Mouse (Mus musculus) hindbrain, embryonic 11.5 days (tissue): ENCODE results near the gene Fcgr2b. TPM values are rescaled to one million over a fixed set of nuclear protein-coding genes. Genes with fewer than 3 reads are reported as not detected.

Source experiments
- ATAC-seq: fragments of 200-750 bp; cut with Nextera tagmentation; 2 replicates; pipeline ENCODE4 v1.8.0; 2017; ENCODE audit warnings: mild to moderate bottlenecking, moderate TSS enrichment, moderate library complexity; ENCODE audit not compliant: low FRiP score
- DNase-seq: peaks from one replicate; pipeline ENCODE4 v3.0.0-alpha.2; 2015; ENCODE audit warnings: low spot score
- H3K27ac ChIP-seq: fragments of 300-500 bp; sonication (generic); 2 replicates; pipeline ENCODE4 v1.5.1; 2014; ENCODE audit warnings: mild to moderate bottlenecking, low read depth, low read length
- H3K27me3 ChIP-seq: fragments of 300-500 bp; sonication (generic); 2 replicates; pipeline ENCODE4 v1.6.1; 2014; ENCODE audit warnings: mild to moderate bottlenecking, low read length, moderate library complexity, mixed read lengths; ENCODE audit not compliant: control insufficient read depth, insufficient read depth
- H3K36me3 ChIP-seq: fragments of 300-500 bp; sonication (generic); 2 replicates; pipeline ENCODE4 v1.6.1; 2014; ENCODE audit warnings: mild to moderate bottlenecking, low read length, moderate library complexity, mixed read lengths; ENCODE audit not compliant: control insufficient read depth, insufficient read depth
- H3K4me1 ChIP-seq: fragments of 300-500 bp; sonication (generic); replicated peaks from 2 replicates; pipeline ENCODE4 v1.6.1; 2014; ENCODE audit warnings: low read length, mixed read lengths; ENCODE audit not compliant: control insufficient read depth, insufficient read depth
- H3K4me2 ChIP-seq: fragments of 300-500 bp; sonication (generic); replicated peaks from 2 replicates; pipeline ENCODE4 v1.6.1; 2014; ENCODE audit warnings: mild to moderate bottlenecking, low read depth, low read length
- H3K4me3 ChIP-seq: fragments of 300-500 bp; sonication (generic); 2 replicates; pipeline ENCODE4 v1.5.1; 2014; ENCODE audit warnings: low read depth, low read length
- H3K9ac ChIP-seq: fragments of 300-500 bp; sonication (generic); 2 replicates; pipeline ENCODE4 v1.6.1; 2014; ENCODE audit warnings: low read depth, low read length
- H3K9me3 ChIP-seq: fragments of 300-500 bp; sonication (generic); 2 replicates; pipeline ENCODE4 v1.6.1; 2016; ENCODE audit warnings: low read length; ENCODE audit not compliant: control insufficient read depth
- WGBS: fragments of 180-500 bp; shearing (Covaris S2); extraction: QIAGEN DNeasy Blood & Tissue Kit; methylation state at CpG from one replicate; pipeline ENCODE4 v1.1.7; 2014; 5-methylcytosine and 5-hydroxymethylcytosine counted together
- polyA plus RNA-seq: library from polyadenylated mRNA; unstranded; fragments of >200 nt; fragmentation: Nextera tagmentation; extraction: Ambion mirVana; gene quantifications from 2 replicates; pipeline ENCODE4 v1.2.1, GENCODE M21; 2014

Fcgr2b gene
- polyA plus RNA-seq, 1 experiment from 2014 or later, result 0.12 TPM

- ATAC-seq, result no peak
- Histone ChIP-seq H3K4me2 (no peak overlapping the region), H3K4me3 (no peak overlapping the region), H3K9ac (no peak overlapping the region), H3K4me1 (no peaks in the 10 kb centered on the region), H3K36me3 (no peaks in the 10 kb centered on the region), H3K9me3 (no peaks in the 10 kb centered on the region), H3K27ac (no peak overlapping the region), H3K27me3 (no peaks in the 10 kb centered on the region)
- WGBS, result 90% methylated on average over 4 of the region's 4 CpGs
- DNase-seq, result no peak
These were observed 47.1 kb downstream of the Fcgr2b start for GRCm38 (mm10) chr1:170929245-170929644.

- no peak overlapping the region for H3K9ac ChIP-seq
- H3K4me2 ChIP-seq, result no peak overlapping the region
- no peak for DNase-seq
- H3K9me3 ChIP-seq, result no peaks in the 10 kb centered on the region
- WGBS, result 80% methylated on average over 2 of the region's 2 CpGs
- no peak overlapping the region for H3K4me3 ChIP-seq
- H3K4me1 ChIP-seq, result no peaks in the 10 kb centered on the region
- no peaks in the 10 kb centered on the region for H3K27me3 ChIP-seq
- ATAC-seq, result no peak
- H3K36me3 ChIP-seq, result no peaks in the 10 kb centered on the region
- H3K27ac ChIP-seq, result no peak overlapping the region
These were observed 47.9 kb downstream of the Fcgr2b start for GRCm38 (mm10) chr1:170928467-170928866.

DNA sequence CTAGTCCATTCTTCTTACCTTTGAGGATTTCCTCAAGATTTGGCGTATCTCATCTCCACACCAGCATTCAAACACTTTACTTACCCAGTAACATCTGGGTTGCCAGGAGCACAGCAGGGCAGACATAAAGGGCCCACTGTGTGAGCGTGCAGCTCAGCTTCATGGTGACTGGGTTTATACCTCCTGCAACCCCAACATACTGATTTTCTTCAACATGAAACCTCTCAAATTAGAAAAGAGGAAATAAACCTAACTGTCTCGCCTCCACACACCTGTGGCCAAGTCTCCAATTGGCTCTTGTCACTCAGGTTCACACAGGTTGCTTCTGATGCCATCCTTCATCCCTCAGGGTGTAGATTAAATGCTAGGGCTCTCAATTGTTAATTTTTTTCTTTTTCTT lies 49.0 kb downstream of the Fcgr2b start, which contains the start of gene Fcrla:
Gene Fcrla, minus strand, starts transcription at position 206 of the 400 bp plus-strand sequence.
- no peak within 1 kb of the TSS for H3K9ac ChIP-seq
- no peak for DNase-seq
- no peak within 1 kb of the TSS for H3K4me2 ChIP-seq
- no peaks in the 10 kb centered on the region for H3K27me3 ChIP-seq
- H3K4me3 ChIP-seq, result no peak within 1 kb of the TSS
- WGBS, result 84% methylated on average over 3 of the region's 3 CpGs
- H3K9me3 ChIP-seq, result no peaks in the 10 kb centered on the region
- no peak for ATAC-seq
- H3K36me3 ChIP-seq, result no peaks in the 10 kb centered on the region
- H3K4me1 ChIP-seq, result no peaks in the 10 kb centered on the region
- H3K27ac ChIP-seq, result no peak within 1 kb of the TSS

GRCm38 (mm10) chr1:170926941-170927340 lies 49.4 kb downstream of the Fcgr2b start:
- Histone ChIP-seq H3K36me3 (no peaks in the 10 kb centered on the region), H3K9ac (no peak overlapping the region), H3K4me2 (no peak overlapping the region), H3K4me1 (no peaks in the 10 kb centered on the region), H3K4me3 (no peak overlapping the region), H3K27ac (no peak overlapping the region), H3K27me3 (no peaks in the 10 kb centered on the region), H3K9me3 (no peaks in the 10 kb centered on the region)
- no peak for DNase-seq
- WGBS, result 63% methylated on average over 6 of the region's 6 CpGs
- no peak for ATAC-seq

DNA sequence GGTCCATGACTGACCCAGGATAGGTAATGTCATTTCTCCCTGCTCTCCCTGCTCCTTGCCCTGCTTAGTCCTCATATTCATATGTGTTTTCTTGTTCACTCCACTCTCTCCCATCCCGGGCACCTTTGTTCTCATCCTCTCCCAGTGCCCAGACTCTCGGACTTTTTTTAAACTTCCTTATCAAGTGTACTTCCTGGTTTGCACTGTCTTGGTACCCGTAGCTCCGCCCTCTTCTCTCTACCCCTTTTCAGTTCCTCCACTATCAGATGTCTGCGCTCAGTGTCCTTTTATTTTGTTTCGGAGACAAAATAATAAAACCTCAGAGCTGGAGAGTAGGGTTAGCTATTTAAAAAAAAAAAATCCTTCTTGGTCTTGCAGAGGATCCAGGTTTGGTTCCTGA lies 51.9 kb downstream of the Fcgr2b start:
- Histone ChIP-seq H3K4me3 (no peak overlapping the region), H3K27me3 (no peaks in the 10 kb centered on the region), H3K36me3 (no peaks in the 10 kb centered on the region), H3K4me2 (no peak overlapping the region), H3K4me1 (no peaks in the 10 kb centered on the region), H3K27ac (no peak overlapping the region), H3K9me3 (no peaks in the 10 kb centered on the region), H3K9ac (no peak overlapping the region)
- DNase-seq, result no peak
- 89% methylated on average over 6 of the region's 6 CpGs for WGBS
- ATAC-seq, result no peak

DNA sequence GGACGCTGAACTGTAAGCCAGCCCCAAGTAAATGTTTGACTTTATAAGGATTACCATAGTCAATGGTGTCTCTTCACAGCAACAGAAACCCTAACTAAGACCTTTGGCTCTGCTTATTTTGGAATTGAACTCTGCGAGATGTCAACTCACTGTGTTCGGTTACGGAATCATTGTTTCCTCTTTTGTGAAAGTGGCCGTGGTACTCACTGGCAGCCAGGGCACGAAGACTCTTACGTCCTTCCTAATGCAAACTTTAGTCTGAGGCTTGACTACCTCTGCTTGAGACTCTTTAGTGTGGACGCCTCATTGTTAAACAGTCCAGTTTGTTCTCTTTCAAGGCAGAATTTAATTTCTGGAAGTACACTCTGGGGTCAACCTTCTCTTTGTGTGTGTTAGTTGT lies 57.0 kb downstream of the Fcgr2b start:
- H3K4me2 ChIP-seq, result no peak overlapping the region
- no peak overlapping the region for H3K9ac ChIP-seq
- H3K4me3 ChIP-seq, result no peak overlapping the region
- no peaks in the 10 kb centered on the region for H3K4me1 ChIP-seq
- H3K9me3 ChIP-seq, result no peaks in the 10 kb centered on the region
- DNase-seq, result no peak
- H3K27ac ChIP-seq, result no peak overlapping the region
- no peak for ATAC-seq
- no peaks in the 10 kb centered on the region for H3K36me3 ChIP-seq
- WGBS, result 93% methylated on average over 8 of the region's 8 CpGs
- no peaks in the 10 kb centered on the region for H3K27me3 ChIP-seq

DNA sequence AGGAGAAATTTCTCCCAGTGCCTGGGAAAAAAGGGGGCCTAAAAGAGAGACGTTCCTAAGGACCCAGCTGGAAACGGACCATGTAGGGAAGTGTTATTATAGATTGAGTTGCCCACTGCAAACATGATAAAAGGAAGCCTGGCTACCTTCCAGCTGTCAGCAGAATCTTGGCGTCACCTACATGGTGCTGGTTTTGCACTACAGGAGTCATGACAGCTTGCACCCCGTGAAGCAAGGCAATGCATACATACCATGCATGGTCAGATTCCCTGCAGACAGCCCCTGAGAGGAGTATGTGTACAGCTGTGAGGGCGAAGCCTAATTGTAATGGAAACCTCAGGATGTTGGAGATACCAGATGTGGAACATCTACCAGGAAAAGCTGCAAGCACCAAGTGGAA lies 60.7 kb downstream of the Fcgr2b start:
- Histone ChIP-seq H3K4me1 (no peaks in the 10 kb centered on the region), H3K27me3 (no peaks in the 10 kb centered on the region), H3K36me3 (no peaks in the 10 kb centered on the region), H3K9me3 (no peaks in the 10 kb centered on the region), H3K4me3 (no peak overlapping the region), H3K4me2 (no peak overlapping the region), H3K9ac (no peak overlapping the region), H3K27ac (no peak overlapping the region)
- 83% methylated on average over 5 of the region's 5 CpGs for WGBS
- ATAC-seq, result no peak
- no peak for DNase-seq

DNA sequence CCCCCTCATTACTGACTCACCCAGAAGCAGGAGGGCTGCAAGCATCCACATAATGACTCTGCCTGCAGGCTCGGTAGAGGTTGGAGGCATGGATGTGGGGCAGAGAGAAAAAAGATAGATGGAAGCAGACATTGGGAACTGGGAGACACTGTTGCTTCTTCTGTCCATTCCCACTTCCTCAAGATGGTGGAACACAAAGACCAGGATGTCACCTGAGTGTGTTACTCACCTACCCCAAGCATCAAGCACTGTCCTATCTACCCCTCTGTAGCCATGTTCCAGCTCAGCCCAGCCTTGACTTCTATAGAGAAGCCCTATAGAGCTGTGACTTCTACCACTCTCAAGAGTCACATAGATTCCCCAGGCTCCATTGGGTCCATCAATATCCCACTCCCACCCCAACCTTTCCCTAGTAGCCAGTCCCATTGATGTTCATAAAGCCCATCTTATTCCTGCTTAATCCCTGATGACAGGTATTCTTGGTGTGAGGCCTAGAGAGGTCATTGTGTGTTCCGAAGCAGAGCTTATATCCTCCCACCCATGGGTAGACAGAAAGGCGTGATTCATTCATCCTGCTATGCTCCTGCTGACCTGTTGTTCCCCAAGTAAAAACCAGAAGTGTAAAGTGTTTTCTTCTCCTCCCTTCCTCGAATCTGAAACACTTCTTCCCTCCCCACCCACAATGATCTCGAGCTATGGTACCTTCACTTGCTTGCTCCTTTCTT lies 63.3 kb downstream of the Fcgr2b start, which contains the start of gene Fcrlb:
Gene Fcrlb, minus strand, starts transcription at position 51 of the 725 bp plus-strand sequence.
- peaks cover 13% of the 10 kb centered on the region for H3K27me3 ChIP-seq

More for the DNA sequence above, 63.3 kb downstream of the Fcgr2b start, which contains the start of gene Fcrlb:
- Histone ChIP-seq H3K4me1 (0 out of 2 replicates have a peak, but pooled peaks cover 4% of the 10 kb centered on the region), H3K36me3 (no peaks in the 10 kb centered on the region), H3K4me3 (no peak within 1 kb of the TSS), H3K9ac (no peak within 1 kb of the TSS), H3K9me3 (no peaks in the 10 kb centered on the region), H3K27ac (no peak within 1 kb of the TSS), H3K4me2 (no peak within 1 kb of the TSS)
- 76% methylated on average over 5 of the region's 5 CpGs for WGBS
- ATAC-seq (no peak), DNase-seq (no peak)
